Comparison of ENCODE assay signal across 8 mouse cellular contexts in the genomic region with DNA sequence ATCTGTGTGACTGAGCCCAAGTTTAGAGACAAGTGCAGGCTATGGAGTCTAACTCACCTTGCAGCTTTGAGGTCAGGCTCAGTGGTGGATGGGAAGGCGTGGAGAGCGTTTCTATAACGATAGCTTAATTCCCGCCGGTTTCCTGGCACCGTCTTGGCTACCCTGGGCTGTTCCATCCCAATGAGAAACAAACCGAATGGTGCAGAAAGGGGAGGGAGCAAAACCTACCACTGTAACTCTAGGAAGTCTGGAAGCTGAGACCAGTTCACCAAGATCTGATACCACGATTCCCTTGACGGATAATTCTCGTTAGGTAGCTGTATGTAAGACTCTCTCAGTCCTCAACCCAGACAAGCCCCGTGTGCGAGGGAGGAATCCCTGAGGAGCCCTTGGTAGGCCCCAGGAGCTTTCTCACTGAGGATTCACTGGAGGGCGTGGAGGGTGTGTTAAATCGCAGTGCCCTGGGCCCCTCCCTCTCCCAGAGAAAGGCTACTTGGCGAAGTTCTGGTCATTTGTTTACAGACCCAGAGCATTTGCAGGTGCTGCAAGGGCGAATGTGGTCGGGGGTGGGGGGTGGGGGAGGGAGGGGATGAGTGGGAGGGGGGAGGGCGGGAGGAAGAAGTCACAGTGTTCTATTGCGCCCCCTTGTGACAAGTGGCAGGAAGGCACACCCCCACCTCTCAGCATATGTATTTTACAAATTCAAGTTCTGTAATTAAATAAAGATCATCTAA.
DNase-seq lines count a peak whose midpoint lies in the region; ATAC-seq lines count a peak whose summit lies in the region.

No protein-coding gene starts in this region.

- intact Hi-C loops in heart, postnatal 36 days (cut with DNase I): loop anchor here (5.0 kb wide), 1 partner anchor 83 kb away; no protein-coding TSS in a partner anchor
- intact Hi-C loops in left cerebral cortex, postnatal 10 days (cut with DNase I): no loop called here

- 6% methylated on average over 19 of the region's 19 CpGs for WGBS in kidney, embryonic 14.5 days
- WGBS in liver, embryonic 12.5 days (ENCODE audit: insufficient replicate concordance): 17% methylated on average over 18 of the region's 19 CpGs
- 9% methylated on average over 19 of the region's 19 CpGs for WGBS in neural tube, embryonic 13.5 days

- H3K4me2 ChIP-seq in kidney, embryonic 14.5 days (replicated peaks; ENCODE audit: low read depth, low read length): peak overlapping the region; percentile 52
- H3K4me2 ChIP-seq in liver, embryonic 12.5 days: peak overlapping the region; percentile 49
- peak overlapping the region; percentile 15 for H3K4me2 ChIP-seq in neural tube, embryonic 13.5 days

- no peak for DNase-seq in kidney, adult 18-20 months
- peak; percentile 33 to 46 for DNase-seq in heart, postnatal 36 days
- no peak for DNase-seq in cerebellum, adult 11 months
- no peak for DNase-seq in left cerebral cortex, postnatal 10 days (ENCODE audit: extremely low spot score in 1 of 2, low spot score in 2 of 2)

- H3K9ac ChIP-seq in kidney, embryonic 14.5 days (ENCODE audit: low read depth, low read length): peak overlapping the region; percentile 12; the same call in 1 of the 2 replicates
- H3K9ac ChIP-seq in liver, embryonic 12.5 days: no peak overlapping the region
- H3K9ac ChIP-seq in neural tube, embryonic 13.5 days: no peak overlapping the region

- peaks cover 19% of the 10 kb centered on the region; the same call in 1 of the 2 replicates for H3K4me1 ChIP-seq in kidney, embryonic 14.5 days (ENCODE audit: control insufficient read depth, insufficient read depth, low read length)
- peaks cover 23% of the 10 kb centered on the region for H3K4me1 ChIP-seq in liver, embryonic 12.5 days
- peaks cover 36% of the 10 kb centered on the region for H3K4me1 ChIP-seq in neural tube, embryonic 13.5 days (replicated peaks)

- ATAC-seq in kidney, embryonic 14.5 days (ENCODE audit: low FRiP score, low TSS enrichment): peak; percentile 30; the same call in 1 of the 2 replicates
- 0 out of 2 replicates have a peak, but pooled peaks have one; percentile 45 for ATAC-seq in common myeloid progenitor, adult 5-6 weeks (replicated peaks; ENCODE audit: low read depth, poor library complexity, severe bottlenecking)
- ATAC-seq in liver, embryonic 12.5 days: 0 out of 2 replicates have a peak, but pooled peaks have one; percentile 21
- peak; percentile 37; the same call in 1 of the 2 replicates for ATAC-seq in neural tube, embryonic 13.5 days (ENCODE audit: low read depth)

- H3K4me3 ChIP-seq in kidney, embryonic 14.5 days (ENCODE audit: low read length): peak overlapping the region; percentile 19; the same call in 1 of the 2 replicates
- peak overlapping the region; percentile 12; the same call in 1 of the 2 replicates for H3K4me3 ChIP-seq in liver, embryonic 12.5 days
- no peak overlapping the region for H3K4me3 ChIP-seq in neural tube, embryonic 13.5 days

- no peak overlapping the region for H3K27ac ChIP-seq in kidney, embryonic 14.5 days (ENCODE audit: low read depth, low read length)
- H3K27ac ChIP-seq in liver, embryonic 12.5 days: no peak overlapping the region
- peak overlapping the region; percentile 52 for H3K27ac ChIP-seq in neural tube, embryonic 13.5 days (replicated peaks)

- H3K9me3 ChIP-seq in kidney, embryonic 14.5 days (ENCODE audit: control insufficient read depth, low read length): no peaks in the 10 kb centered on the region
- H3K9me3 ChIP-seq in liver, embryonic 12.5 days (replicated peaks): no peaks in the 10 kb centered on the region
- no peaks in the 10 kb centered on the region for H3K9me3 ChIP-seq in neural tube, embryonic 13.5 days

- H3K36me3 ChIP-seq in kidney, embryonic 14.5 days (ENCODE audit: control insufficient read depth, insufficient read depth, low read length): no peaks in the 10 kb centered on the region
- no peaks in the 10 kb centered on the region for H3K36me3 ChIP-seq in liver, embryonic 12.5 days
- H3K36me3 ChIP-seq in neural tube, embryonic 13.5 days: peaks cover 36% of the 10 kb centered on the region

- no peaks in the 10 kb centered on the region for H3K27me3 ChIP-seq in kidney, embryonic 14.5 days (ENCODE audit: control insufficient read depth, insufficient read depth, low read length)
- H3K27me3 ChIP-seq in liver, embryonic 12.5 days (replicated peaks): peaks cover 29% of the 10 kb centered on the region
- no peaks in the 10 kb centered on the region for H3K27me3 ChIP-seq in neural tube, embryonic 13.5 days

Comparison
In these comparisons a context has a peak if more than half of its experiments do, and no peak if none do; other contexts are left out.
1. DNase-seq: peak in heart, postnatal 36 days (2 of 2); none in kidney, adult 18-20 months (single experiment), cerebellum, adult 11 months (single experiment) and left cerebral cortex, postnatal 10 days (0 of 2).
2. Peak in every context shown above with its lines, with median percentiles within 50 percentile points of each other: ATAC-seq and H3K4me2 ChIP-seq.